ENCODE assay signal across 10 mouse cellular contexts in genomic region chr4:86388430-86388829, GRCm38 (mm10).
DNase-seq lines count a peak whose midpoint lies in the region; ATAC-seq and TF ChIP-seq lines count a peak whose summit lies in the region.
"Had no signal": no experiment of that assay in that cellular context is flagged by ENCODE, and none has a peak within 500 bp of the region (broad histone marks: within the 10 kb centered on the region; RNA-seq: fewer than 3 reads in every experiment).

No protein-coding gene starts in this region.

- H3K27ac ChIP-seq in stomach, embryonic 14.5 days (ENCODE audit: low read length) = 0 out of 2 replicates have a peak overlapping the region, but pooled peaks have one; percentile 11
- no peak overlapping the region for H3K27ac ChIP-seq in stomach, postnatal 0 days (replicated peaks)
- no peak overlapping the region for H3K27ac ChIP-seq in hindbrain, embryonic 14.5 days

- H3K4me1 ChIP-seq in stomach, embryonic 14.5 days (ENCODE audit: control insufficient read depth, insufficient read depth, low read length) = no peaks in the 10 kb centered on the region
- H3K4me1 ChIP-seq in stomach, postnatal 0 days (replicated peaks; ENCODE audit: control insufficient read depth, insufficient read depth) = no peaks in the 10 kb centered on the region
- H3K4me1 ChIP-seq in hindbrain, embryonic 14.5 days (replicated peaks; ENCODE audit: control insufficient read depth, insufficient read depth, low read length) = no peaks in the 10 kb centered on the region

- H3K4me2 ChIP-seq in stomach, embryonic 14.5 days (replicated peaks; ENCODE audit: low read depth, low read length) = no peak overlapping the region
- H3K4me2 ChIP-seq in stomach, postnatal 0 days (replicated peaks; ENCODE audit: low read depth) = no peak overlapping the region
- H3K4me2 ChIP-seq in hindbrain, embryonic 14.5 days (replicated peaks) = no peak overlapping the region

- no peaks in the 10 kb centered on the region for H3K27me3 ChIP-seq in stomach, embryonic 14.5 days (ENCODE audit: control insufficient read depth, insufficient read depth, low read length)
- H3K27me3 ChIP-seq in stomach, postnatal 0 days (ENCODE audit: control insufficient read depth, insufficient read depth, low read length) = no peaks in the 10 kb centered on the region
- H3K27me3 ChIP-seq in hindbrain, embryonic 14.5 days (ENCODE audit: control insufficient read depth, insufficient read depth, low read length) = no peaks in the 10 kb centered on the region

- no peak for TF ChIP-seq EP300 in stomach, postnatal 0 days (optimal IDR thresholded peaks at IDR 0.05)

- 68% methylated on average over 5 of the region's 5 CpGs for WGBS in stomach, embryonic 14.5 days
- WGBS in stomach, postnatal 0 days = 71% methylated on average over 5 of the region's 5 CpGs
- WGBS in hindbrain, embryonic 14.5 days = 87% methylated on average over 5 of the region's 5 CpGs

- no peak overlapping the region for H3K4me3 ChIP-seq in stomach, embryonic 14.5 days (ENCODE audit: low read depth, low read length)
- no peak overlapping the region for H3K4me3 ChIP-seq in stomach, postnatal 0 days (ENCODE audit: low read depth, low read length)
- H3K4me3 ChIP-seq in hindbrain, embryonic 14.5 days (replicated peaks; ENCODE audit: low read length) = no peak overlapping the region

- ATAC-seq in stomach, embryonic 14.5 days (ENCODE audit: insufficient number of reproducible peaks, insufficient read depth, low FRiP score, low read depth) = peak; percentile 33; the same call in 1 of the 2 replicates
- no peak for ATAC-seq in stomach, postnatal 0 days (ENCODE audit: low FRiP score, low TSS enrichment)
- ATAC-seq in hindbrain, embryonic 14.5 days (ENCODE audit: low FRiP score) = no peak
- ATAC-seq in megakaryocyte progenitor cell, adult 5-6 weeks (replicated peaks; ENCODE audit: poor library complexity) = no peak
- ATAC-seq: activated CD4-positive, CD25-positive, alpha-beta regulatory T cell, adult 4 months had no signal

- TF ChIP-seq CTCF in stomach, postnatal 0 days (IDR thresholded peaks at IDR 0.05; ENCODE audit: low read depth) = no peak

- no peaks in the 10 kb centered on the region for H3K36me3 ChIP-seq in stomach, embryonic 14.5 days (ENCODE audit: control insufficient read depth, insufficient read depth, low read length)
- no peaks in the 10 kb centered on the region for H3K36me3 ChIP-seq in stomach, postnatal 0 days (ENCODE audit: control insufficient read depth, insufficient read depth, low read length)
- H3K36me3 ChIP-seq in hindbrain, embryonic 14.5 days (replicated peaks; ENCODE audit: control insufficient read depth, insufficient read depth) = no peaks in the 10 kb centered on the region

- DNase-seq in stomach, postnatal 0 days (ENCODE audit: low spot score) = no peak
- peak; percentile 17 for DNase-seq in gastrocnemius, postnatal 10 days
- peak; percentile 76 for DNase-seq in kidney, postnatal 14 days
- no peak for DNase-seq in right cerebral cortex, postnatal 25 days
- no peak for DNase-seq in hindbrain, embryonic 14.5 days (ENCODE audit: low spot score)
- DNase-seq: heart, postnatal 10 days; right cerebral cortex, postnatal 14 days had no signal

- no peak overlapping the region for H3K9ac ChIP-seq in stomach, embryonic 14.5 days (replicated peaks; ENCODE audit: low read depth, low read length)
- H3K9ac ChIP-seq in stomach, postnatal 0 days (ENCODE audit: low read length) = no peak overlapping the region
- no peak overlapping the region for H3K9ac ChIP-seq in hindbrain, embryonic 14.5 days

- no peaks in the 10 kb centered on the region for H3K9me3 ChIP-seq in stomach, embryonic 14.5 days (ENCODE audit: control insufficient read depth, low read depth, low read length)
- H3K9me3 ChIP-seq in stomach, postnatal 0 days (ENCODE audit: control insufficient read depth, low read length) = no peaks in the 10 kb centered on the region
- H3K9me3 ChIP-seq in hindbrain, embryonic 14.5 days (ENCODE audit: control insufficient read depth, low read length) = no peaks in the 10 kb centered on the region

Comparison
In these comparisons a context has a peak if more than half of its experiments do, and no peak if none do; other contexts are left out.
1. DNase-seq: peak in gastrocnemius, postnatal 10 days (single experiment) and kidney, postnatal 14 days (single experiment); none in stomach, postnatal 0 days (single experiment), right cerebral cortex, postnatal 25 days (single experiment) and hindbrain, embryonic 14.5 days (single experiment).